Mouse (Mus musculus): ENCODE data around the gene Mapk8ip3.

DNA sequence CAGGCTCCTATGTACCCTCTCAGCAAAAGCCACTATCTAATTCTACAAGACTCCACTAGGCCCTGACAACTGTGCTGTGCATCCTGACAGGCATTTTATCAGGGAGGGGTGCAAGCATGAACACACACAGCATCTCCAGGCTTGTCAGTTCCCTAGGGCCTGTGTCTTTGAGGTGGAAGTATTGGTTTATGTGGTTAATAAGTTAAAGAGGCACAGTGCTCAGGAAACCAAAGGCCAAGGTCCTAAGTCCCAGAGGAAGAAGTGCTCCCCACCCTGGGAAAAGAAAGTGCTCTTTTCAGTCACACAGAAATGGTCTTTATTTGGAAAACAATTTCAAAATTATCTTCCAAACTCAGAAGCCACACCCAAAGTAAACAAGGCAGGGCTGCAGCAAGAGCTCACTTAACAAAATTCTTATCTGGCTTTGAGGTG, 88.2 kb downstream of the Mapk8ip3 start:
- no peak for TF ChIP-seq CTCF (IDR thresholded peaks at IDR 0.05; ENCODE audit: borderline replicate concordance, insufficient read depth, low read length)
- 0 out of 2 replicates have a peak, but pooled peaks have one; percentile 19 for TF ChIP-seq POLR2A (IDR thresholded peaks at IDR 0.05; ENCODE audit: low read depth, low read length)
